Mouse (Mus musculus) intestine, embryonic 15.5 days (tissue): ENCODE measurements around the gene 1700066M21Rik. TPM values are rescaled to one million over a fixed set of nuclear protein-coding genes. Genes with fewer than 3 reads are reported as not detected.

Experiments
- polyA plus RNA-seq: library from polyadenylated mRNA; unstranded; fragments of >200 nt; fragmentation: Nextera tagmentation; extraction: Ambion mirVana; gene quantifications from 2 replicates; pipeline ENCODE4 v1.2.1, GENCODE M21; 2015

1700066M21Rik gene
- polyA plus RNA-seq, 1 experiment from 2014 or later = 12.7 TPM

Other genes with a start within 250 kb of the 1700066M21Rik start
- gene Maip1, start 28.7 kb downstream of the 1700066M21Rik start, polyA plus RNA-seq = 17.0 and 19.7 TPM in 2 replicates
- 23.9 and 26.2 TPM in 2 replicates for gene Tyw5, start 29.5 kb downstream of the 1700066M21Rik start, polyA plus RNA-seq